Mouse (Mus musculus) liver, embryonic 15.5 days (tissue): ENCODE measurements around the gene Cd55b. TPM values are rescaled to one million over a fixed set of nuclear protein-coding genes. Genes with fewer than 3 reads are reported as not detected.
"Not testable (repeated sequence)": the region's sequence is repeated elsewhere in the genome, so short reads cannot be mapped to it uniquely, and the experiment has no call there.

Experiments
- ATAC-seq: fragments of 200-750 bp; cut with Nextera tagmentation; 2 replicates; pipeline ENCODE4 v1.8.0; 2017; ENCODE audit warnings: moderate number of reproducible peaks, mild to moderate bottlenecking, moderate library complexity; ENCODE audit not compliant: insufficient read depth
- H3K27ac ChIP-seq: fragments of 300-500 bp; sonication (generic); replicated peaks from 2 replicates; pipeline ENCODE4 v1.5.1; 2015; ENCODE audit warnings: mild to moderate bottlenecking, inconsistent platforms
- H3K27me3 ChIP-seq: fragments of 300-500 bp; sonication (generic); 2 replicates; pipeline ENCODE4 v1.6.1; 2015; ENCODE audit warnings: mild to moderate bottlenecking, inconsistent platforms
- H3K36me3 ChIP-seq: fragments of 300-500 bp; sonication (generic); replicated peaks from 2 replicates; pipeline ENCODE4 v1.6.1; 2015; ENCODE audit warnings: moderate library complexity, mild to moderate bottlenecking, inconsistent platforms
- H3K4me1 ChIP-seq: fragments of 300-500 bp; sonication (generic); replicated peaks from 2 replicates; pipeline ENCODE4 v1.6.1; 2015; ENCODE audit warnings: inconsistent platforms
- H3K4me2 ChIP-seq: fragments of 300-500 bp; sonication (generic); 2 replicates; pipeline ENCODE4 v1.6.1; 2015; ENCODE audit warnings: moderate library complexity, mild to moderate bottlenecking, inconsistent platforms
- H3K4me3 ChIP-seq: fragments of 300-500 bp; sonication (generic); replicated peaks from 2 replicates; pipeline ENCODE4 v1.5.1; 2015; ENCODE audit warnings: mild to moderate bottlenecking, inconsistent platforms
- H3K9ac ChIP-seq: fragments of 300-500 bp; sonication (generic); 2 replicates; pipeline ENCODE4 v1.6.1; 2015; ENCODE audit warnings: moderate library complexity, mild to moderate bottlenecking, inconsistent platforms
- H3K9me3 ChIP-seq: fragments of 300-500 bp; sonication (generic); replicated peaks from 2 replicates; pipeline ENCODE4 v1.6.1; 2016; ENCODE audit warnings: inconsistent platforms
- WGBS: fragments of 180-500 bp; shearing (Covaris S2); methylation state at CpG from one replicate; pipeline ENCODE4 v1.1.7; 2015; ENCODE audit warnings: mixed read lengths; ENCODE audit not compliant: insufficient replicate concordance; 5-methylcytosine and 5-hydroxymethylcytosine counted together
- polyA plus RNA-seq: library from polyadenylated mRNA; unstranded; fragments of >200 nt; fragmentation: Nextera tagmentation; extraction: Ambion mirVana; gene quantifications from 2 replicates; pipeline ENCODE4 v1.2.1, GENCODE M21; 2015

Gene Cd55b
- polyA plus RNA-seq, 1 experiment from 2014 or later: not detected

DNA sequence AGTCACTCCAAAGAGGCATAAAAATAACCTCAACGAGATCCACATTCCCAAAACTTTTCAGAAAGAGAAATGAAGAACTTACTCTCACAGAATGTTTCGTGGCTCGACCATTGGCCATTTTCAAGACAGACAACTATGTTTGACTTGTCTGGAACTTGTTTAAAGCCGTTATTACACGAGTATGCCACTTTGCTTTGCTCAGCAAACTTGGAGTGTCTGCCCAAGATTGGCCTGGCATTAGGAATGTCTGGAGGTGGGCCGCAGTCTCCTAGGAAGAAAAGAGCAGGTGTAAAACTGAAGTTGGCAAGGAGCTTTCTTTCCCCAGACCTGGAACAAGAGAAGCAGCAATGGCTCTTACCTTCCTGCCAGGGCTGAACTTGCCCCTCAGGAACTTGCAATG, 776 bp downstream of the Cd55b start:
- H3K27me3 ChIP-seq, H3K9ac ChIP-seq, H3K4me3 ChIP-seq, H3K27ac ChIP-seq, H3K9me3 ChIP-seq, H3K4me1 ChIP-seq, H3K36me3 ChIP-seq, ATAC-seq, H3K4me2 ChIP-seq: not testable (repeated sequence)
- no CpG with 5 or more reads among the region's 6 CpGs for WGBS

DNA sequence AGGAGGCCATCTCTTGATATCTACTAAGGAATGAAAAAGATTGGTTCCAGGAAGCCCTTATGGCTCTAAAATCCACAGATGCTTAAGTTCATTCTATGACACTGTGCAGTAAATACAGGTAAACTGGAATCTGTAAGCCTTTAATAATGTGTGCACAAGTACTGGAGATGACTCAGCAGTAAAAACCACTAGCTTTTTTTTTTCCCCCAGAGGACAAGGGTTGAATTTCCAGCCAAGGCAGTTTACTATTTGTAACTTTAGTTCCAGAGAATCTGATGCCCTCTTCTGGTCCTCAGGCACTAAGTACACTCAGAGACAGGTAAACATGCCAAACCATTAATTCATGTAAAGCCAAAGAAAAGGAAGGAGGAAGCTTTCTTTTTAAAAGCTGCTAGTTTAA, 25.7 kb downstream of the Cd55b start:
- H3K4me3 ChIP-seq, ATAC-seq, H3K4me1 ChIP-seq, H3K36me3 ChIP-seq, H3K9ac ChIP-seq, H3K27me3 ChIP-seq, H3K9me3 ChIP-seq, H3K27ac ChIP-seq, H3K4me2 ChIP-seq: not testable (repeated sequence)

DNA sequence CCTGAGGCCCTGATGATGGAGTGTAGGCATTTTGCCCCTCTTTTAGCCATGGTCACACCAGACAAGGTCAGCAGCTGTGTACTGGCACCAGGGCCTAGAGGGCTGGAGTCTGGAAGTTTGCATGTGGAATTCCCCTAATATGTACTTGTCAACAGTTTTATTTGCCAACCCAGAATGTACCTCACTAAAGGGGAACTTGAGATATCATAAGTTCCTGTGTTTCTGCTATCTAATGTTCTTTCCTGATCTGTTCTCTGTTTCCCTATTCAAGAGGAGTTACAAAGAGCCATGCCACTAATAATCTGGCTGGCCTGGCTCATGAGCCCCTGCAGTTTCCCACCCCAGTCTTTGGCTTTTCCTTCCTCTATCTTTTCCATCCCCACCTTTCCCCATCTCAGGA, 35.5 kb downstream of the Cd55b start:
- H3K36me3 ChIP-seq, H3K9ac ChIP-seq, ATAC-seq, H3K4me1 ChIP-seq, H3K4me2 ChIP-seq, H3K4me3 ChIP-seq, H3K27me3 ChIP-seq, H3K9me3 ChIP-seq, H3K27ac ChIP-seq: not testable (repeated sequence)

DNA sequence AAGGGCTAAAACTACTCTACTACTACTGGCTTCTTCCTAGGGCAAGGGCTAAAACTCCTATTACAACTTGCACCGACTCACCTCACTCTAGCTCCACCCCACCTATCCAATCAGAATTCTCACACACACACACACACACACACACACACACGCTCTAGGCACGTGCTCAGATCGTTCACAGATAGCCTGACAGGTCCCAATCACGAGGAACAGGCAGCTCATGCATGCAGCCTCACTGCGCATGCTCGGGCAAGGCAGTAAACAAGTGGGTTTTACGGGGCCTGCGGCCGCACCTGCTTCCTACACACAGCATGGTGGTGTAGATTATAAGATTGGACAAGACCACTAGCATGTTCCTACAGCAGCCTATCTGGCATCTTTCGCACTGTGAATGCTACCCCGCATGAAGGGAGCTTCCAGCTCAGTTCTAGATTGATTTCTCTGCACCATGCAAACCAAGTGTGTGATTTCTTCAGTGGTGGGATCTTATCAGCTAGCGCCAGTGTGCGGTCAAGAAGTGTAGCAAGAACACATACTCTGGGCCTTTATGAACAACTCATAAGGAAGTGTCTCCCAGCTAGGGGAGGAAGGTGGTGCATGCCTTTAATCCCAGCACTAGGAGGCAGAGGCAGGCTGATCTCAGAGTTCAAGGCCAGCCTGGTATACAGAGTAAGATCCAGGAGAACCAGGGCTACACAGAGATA, 44.9 kb downstream of the Cd55b start:
- Histone ChIP-seq H3K4me1 (peaks cover 28% of the 10 kb centered on the region), H3K27ac (no peak overlapping the region), H3K4me3 (no peak overlapping the region), H3K4me2 (no peak overlapping the region), H3K9me3 (no peaks in the 10 kb centered on the region), H3K27me3 (no peaks in the 10 kb centered on the region), H3K36me3 (no peaks in the 10 kb centered on the region), H3K9ac (no peak overlapping the region)
- WGBS: 55% methylated on average over 14 of the region's 14 CpGs
- ATAC-seq: peak; percentile 20

DNA sequence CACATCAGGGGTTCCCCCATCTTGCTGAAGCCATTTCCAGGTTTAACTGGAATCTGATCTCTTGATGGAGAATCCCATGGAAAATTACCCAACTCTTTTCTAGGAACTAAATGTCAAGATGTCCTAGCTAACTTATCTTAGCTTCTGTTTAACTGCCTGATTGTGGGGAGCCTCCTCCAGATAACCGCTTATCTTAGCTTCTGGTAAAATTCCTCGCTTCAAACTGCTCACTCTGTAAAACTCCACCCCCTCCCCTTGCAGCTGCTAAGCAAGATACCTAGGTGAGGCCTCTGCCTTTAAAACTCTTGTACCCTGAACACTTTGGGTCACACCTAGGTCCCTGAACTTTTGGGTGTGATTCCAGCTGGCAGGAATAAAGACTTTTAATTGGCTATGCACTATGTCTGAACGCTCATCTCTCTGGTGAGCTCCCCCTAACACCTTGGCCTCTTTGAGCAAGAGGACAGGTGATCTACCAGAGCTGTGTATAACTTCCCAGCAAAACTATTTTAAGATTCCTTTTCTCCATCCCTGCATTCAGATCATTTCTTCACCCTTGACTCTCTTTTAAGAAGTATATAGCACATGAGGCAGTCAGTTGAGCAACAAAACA, 48.5 kb downstream of the Cd55b start:
- H3K9ac ChIP-seq: no peak overlapping the region
- H3K4me3 ChIP-seq: no peak overlapping the region
- peaks cover 32% of the 10 kb centered on the region for H3K4me1 ChIP-seq
- no peaks in the 10 kb centered on the region for H3K27me3 ChIP-seq
- WGBS: 16% methylated on average over 3 of the region's 3 CpGs
- ATAC-seq: peak; percentile 84
- H3K27ac ChIP-seq: peak overlapping the region; percentile 49; the same call in 1 of the 2 replicates
- no peaks in the 10 kb centered on the region for H3K9me3 ChIP-seq
- peak overlapping the region; percentile 21 for H3K4me2 ChIP-seq
- H3K36me3 ChIP-seq: no peaks in the 10 kb centered on the region

DNA sequence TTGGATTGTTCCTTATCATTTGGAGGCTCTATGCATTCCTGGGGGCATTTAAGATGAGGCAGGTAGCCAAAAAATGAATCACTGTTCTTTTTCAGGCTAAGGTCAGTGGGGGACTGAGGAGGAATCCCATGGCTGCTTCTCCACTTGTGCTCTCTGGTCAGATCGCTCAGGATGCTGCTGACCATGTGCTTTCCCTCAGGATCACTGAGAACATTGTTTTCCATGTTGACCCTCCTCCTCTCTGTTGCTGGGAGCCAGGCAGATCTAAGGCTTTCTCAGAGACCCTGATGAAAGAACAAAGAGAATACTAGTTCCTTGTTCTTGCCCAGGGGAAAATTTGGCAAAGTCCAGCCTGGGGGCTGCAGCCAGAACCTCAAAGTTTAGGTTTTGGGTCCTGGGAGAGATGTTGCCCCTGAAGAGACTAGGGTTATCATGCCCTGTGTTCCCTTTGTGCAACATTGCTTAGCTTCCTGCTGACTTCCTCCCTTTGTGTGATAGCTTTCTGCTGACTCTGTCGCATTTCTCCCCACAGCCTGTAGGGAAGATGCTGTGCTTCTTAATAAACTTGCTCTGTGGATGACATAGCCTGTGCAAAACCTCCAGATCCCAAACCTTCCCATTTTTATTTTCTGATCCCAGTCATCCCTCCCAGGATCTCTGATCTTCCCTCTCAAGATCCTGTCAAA, 49.3 kb downstream of the Cd55b start:
- no peaks in the 10 kb centered on the region for H3K36me3 ChIP-seq
- H3K4me1 ChIP-seq: peaks cover 32% of the 10 kb centered on the region
- no peaks in the 10 kb centered on the region for H3K9me3 ChIP-seq
- H3K27ac ChIP-seq: peak overlapping the region; percentile 49
- no peak overlapping the region for H3K9ac ChIP-seq
- 10% methylated on average over 2 of the region's 2 CpGs for WGBS
- peak; percentile 63 for ATAC-seq
- H3K27me3 ChIP-seq: no peaks in the 10 kb centered on the region
- 0 out of 2 replicates have a peak overlapping the region, but pooled peaks have one; percentile 21 for H3K4me2 ChIP-seq
- H3K4me3 ChIP-seq: no peak overlapping the region

DNA sequence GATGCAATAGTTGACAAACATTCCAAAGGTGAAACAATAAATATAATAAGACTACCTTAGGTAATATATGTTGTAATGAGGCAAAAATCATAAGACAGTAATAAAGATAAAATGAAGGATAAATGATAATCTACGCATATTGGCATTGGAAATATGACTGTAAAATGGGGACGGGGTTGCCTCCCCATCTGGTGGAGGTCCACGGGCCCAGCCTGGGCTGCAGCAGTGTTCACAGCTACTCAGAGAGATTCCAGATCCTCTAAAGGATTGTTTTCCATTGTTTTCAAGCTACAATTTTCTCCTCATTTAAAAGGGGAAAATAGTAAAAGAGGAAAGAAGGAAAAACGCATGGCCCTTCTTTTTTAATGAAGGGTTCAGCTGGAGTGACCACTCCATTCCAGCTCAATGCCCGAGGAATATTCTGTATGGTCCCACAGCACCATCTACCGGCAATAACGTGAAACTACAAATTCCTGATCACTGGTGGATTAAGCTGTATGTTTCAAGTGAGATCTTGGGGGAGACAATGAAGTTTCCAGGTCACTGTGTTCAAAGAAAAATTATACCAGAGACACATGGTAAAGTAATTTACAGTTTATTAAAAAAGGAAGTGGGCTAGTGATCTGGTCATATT, 50.8 kb downstream of the Cd55b start:
- 32% methylated on average over 7 of the region's 7 CpGs for WGBS
- no peak overlapping the region for H3K4me3 ChIP-seq
- no peak for ATAC-seq

DNA sequence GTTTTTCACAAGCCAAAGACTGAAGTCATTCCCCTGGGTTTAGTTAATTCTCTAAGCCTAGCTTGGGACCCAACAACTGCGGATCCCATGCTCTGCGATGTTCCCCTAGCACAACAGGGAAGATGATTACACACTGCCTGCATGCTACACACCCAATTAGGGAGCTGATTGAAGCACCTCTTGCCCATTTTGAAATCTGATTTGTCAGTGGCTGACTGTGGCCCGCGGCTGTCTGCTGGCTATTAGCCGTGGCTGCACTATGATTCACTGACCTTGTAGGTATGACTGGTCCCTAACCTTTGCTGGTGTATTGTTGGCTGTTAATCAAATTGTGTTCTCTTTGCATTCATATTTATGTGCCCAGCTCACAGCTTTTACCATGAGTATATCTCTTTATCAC, 51.5 kb downstream of the Cd55b start:
- WGBS: 82% methylated on average over 5 of the region's 5 CpGs
- no peak overlapping the region for H3K4me3 ChIP-seq
- peaks cover 30% of the 10 kb centered on the region for H3K4me1 ChIP-seq
- H3K4me2 ChIP-seq: no peak overlapping the region
- H3K27me3 ChIP-seq: no peaks in the 10 kb centered on the region
- H3K9me3 ChIP-seq: no peaks in the 10 kb centered on the region
- no peak overlapping the region for H3K27ac ChIP-seq
- no peak for ATAC-seq
- H3K9ac ChIP-seq: no peak overlapping the region
- H3K36me3 ChIP-seq: no peaks in the 10 kb centered on the region

More for the DNA sequence above, 50.8 kb downstream of the Cd55b start:
- H3K27ac ChIP-seq: no peak overlapping the region
- H3K4me2 ChIP-seq: no peak overlapping the region
- H3K36me3 ChIP-seq: no peaks in the 10 kb centered on the region
- no peak overlapping the region for H3K9ac ChIP-seq
- H3K4me1 ChIP-seq: peaks cover 30% of the 10 kb centered on the region
- H3K9me3 ChIP-seq: no peaks in the 10 kb centered on the region
- H3K27me3 ChIP-seq: no peaks in the 10 kb centered on the region

DNA sequence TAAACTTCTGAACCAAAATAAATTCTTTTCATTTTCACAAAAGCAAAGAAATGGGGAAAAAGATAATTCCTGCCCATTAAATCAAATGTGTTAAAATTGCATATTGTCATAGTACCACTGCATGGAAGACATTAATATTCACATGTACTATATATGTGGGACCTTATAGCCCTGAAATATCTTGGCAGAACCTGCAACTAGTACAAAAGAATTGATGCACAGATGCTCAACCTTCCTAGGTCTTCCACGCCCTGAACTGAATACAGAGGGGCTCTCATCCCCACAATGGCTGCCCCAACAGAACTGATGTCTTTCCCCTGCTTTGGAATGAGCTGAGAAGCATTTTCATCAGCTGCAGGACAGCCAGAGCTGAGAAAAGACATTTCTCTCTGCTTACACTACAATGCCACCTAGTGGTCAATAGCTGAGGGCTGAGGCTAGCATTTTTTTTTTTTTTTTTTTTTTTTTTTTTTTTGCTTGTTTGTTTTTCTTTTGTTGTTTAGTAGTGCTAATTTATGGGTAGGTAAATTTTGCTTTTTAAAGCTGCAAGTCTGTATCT, 72.7 kb downstream of the Cd55b start:
- no peak overlapping the region for H3K4me3 ChIP-seq
- H3K4me2 ChIP-seq: no peak overlapping the region
- no peak for ATAC-seq
- H3K9ac ChIP-seq: no peak overlapping the region
- 5% methylated on average over 1 of the region's 1 CpGs for WGBS
- no peaks in the 10 kb centered on the region for H3K4me1 ChIP-seq
- H3K27me3 ChIP-seq: no peaks in the 10 kb centered on the region
- H3K27ac ChIP-seq: no peak overlapping the region
- no peaks in the 10 kb centered on the region for H3K36me3 ChIP-seq
- no peaks in the 10 kb centered on the region for H3K9me3 ChIP-seq

DNA sequence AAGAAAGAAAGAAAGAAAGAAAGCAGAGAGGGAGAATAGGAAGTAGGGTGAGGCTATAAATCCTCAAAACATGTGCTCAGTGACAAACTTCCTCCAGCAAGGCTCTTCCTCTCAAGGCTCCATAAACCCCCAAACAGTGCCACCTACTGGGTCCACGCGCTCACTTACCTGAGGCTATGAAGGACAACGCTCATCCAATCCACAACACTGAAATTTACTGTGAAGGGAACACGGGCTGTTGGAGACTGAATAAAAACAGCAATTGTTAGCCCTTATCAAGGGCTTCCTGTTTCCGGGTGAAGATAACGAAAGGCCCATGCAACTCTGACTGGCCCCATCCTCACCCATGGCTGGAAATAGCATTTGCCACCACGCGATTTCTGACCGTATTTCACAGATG, 80.4 kb downstream of the Cd55b start:
- no peaks in the 10 kb centered on the region for H3K9me3 ChIP-seq
- H3K36me3 ChIP-seq: no peaks in the 10 kb centered on the region
- no peak overlapping the region for H3K27ac ChIP-seq
- no peaks in the 10 kb centered on the region for H3K27me3 ChIP-seq
- no peaks in the 10 kb centered on the region for H3K4me1 ChIP-seq
- no peak overlapping the region for H3K4me3 ChIP-seq
- H3K4me2 ChIP-seq: no peak overlapping the region
- ATAC-seq: no peak
- WGBS: 27% methylated on average over 9 of the region's 9 CpGs
- H3K9ac ChIP-seq: no peak overlapping the region
